Mouse (Mus musculus): ENCODE measurements around the gene Katnal1. TPM values are rescaled to one million over a fixed set of nuclear protein-coding genes. Genes with fewer than 3 reads are reported as not detected.

The Katnal1 gene
- total RNA-seq, 2 experiments from 2014 or later = 55.4 to 56.9 TPM

DNA sequence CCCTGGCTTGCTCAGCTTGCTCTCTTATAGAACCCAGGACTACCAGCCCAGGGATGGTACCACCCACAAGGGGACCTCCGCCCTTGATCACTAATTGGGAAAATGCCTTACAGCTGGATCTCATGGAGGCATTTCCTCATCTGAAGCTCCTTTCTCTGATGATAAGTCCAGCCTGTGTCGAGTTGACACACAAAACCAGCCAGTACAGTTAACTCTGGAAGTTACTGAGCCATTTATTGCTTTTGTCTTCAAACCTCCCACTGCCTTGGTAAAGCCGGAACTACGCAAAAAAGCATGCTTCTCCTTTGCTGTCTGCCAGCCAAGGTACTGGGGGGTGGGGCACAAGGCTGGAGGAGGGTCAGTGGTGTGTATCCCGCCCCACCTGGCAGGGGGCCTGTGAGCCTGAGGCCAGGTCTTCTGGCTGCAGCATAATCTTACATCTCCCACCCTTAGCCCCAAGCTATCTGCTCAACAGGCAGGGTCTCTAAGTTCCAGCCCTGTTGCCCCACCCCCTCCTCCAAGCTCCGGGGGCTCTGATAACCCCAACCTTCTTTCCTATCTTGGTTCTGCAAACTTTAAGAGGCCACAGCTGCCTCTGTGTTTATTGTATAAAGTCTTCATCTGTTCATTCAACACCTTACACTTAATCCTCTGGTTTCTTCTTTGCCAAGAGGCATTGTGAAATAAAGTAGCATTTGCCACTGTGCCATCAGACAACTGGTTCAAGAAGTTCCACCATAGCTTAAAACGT lies 6.1 kb upstream of the Katnal1 start:
- no peak for DNase-seq (ENCODE audit: low spot score in 2 of 2)
- intact Hi-C loops (cut with DNase I) = no loop called here

DNA sequence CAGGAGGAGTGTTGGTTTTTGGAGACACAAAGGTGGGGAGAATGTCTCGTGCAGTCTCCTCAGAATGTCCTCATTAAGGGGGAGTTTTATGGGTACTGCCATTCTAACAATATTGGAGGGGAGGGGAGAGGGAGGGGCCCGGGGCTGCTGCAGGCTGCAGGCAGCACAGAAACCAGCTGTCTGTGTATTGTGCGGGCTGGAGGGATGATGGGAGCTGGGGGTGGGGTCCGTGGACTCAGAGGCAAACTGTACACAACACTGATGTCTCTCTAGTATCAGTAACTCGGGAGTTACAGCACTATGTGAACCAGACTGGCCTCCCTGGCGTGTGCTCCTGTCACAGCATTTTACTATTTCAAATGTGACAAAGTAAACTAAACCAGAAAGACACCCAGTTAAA lies 5.3 kb upstream of the Katnal1 start:
- intact Hi-C loops (cut with DNase I) = no loop called here
- no peak for DNase-seq (ENCODE audit: low spot score in 2 of 2)

DNA sequence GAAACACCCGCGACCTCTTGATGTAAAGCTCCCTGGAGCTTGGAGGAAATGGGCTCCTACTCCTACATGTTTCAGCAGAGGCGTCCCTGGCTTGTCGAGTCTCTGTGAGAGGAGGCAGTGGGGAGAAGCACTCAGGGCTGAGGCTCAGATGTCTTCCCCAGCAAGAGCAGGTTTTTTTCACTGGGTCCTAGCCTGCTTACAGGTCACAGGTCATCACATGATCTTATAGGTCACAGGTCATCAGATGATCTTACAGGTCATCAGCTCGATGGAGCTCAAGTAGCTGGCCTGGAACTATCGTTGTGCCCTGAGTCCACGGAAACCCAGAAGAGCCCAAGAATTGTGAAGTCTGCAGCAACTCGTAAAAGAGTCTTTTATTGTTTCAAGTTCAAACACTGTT lies 4.6 kb upstream of the Katnal1 start:
- intact Hi-C loops (cut with DNase I) = no loop called here
- no peak for DNase-seq (ENCODE audit: low spot score in 2 of 2)

DNA sequence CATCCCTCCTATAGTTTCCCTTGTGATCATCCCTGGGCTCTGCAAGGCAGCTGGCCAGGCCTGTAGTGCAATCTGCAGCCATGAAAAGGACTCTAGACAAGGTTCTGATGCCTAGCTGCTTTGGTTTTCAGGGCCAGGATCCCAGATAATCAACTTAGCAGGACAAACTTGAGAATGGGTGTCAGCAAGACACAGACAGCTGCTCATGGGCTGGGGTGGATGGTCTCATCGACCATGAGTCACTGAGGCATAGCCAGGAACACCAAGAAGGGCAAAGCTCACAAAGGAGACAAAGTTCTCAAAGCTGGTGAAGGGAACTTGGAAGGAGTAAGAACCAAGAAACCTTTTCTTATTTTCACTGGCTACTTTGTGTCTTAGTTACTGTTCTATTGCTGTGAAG lies 2.2 kb upstream of the Katnal1 start:
- intact Hi-C loops (cut with DNase I) = no loop called here
- DNase-seq (ENCODE audit: low spot score in 2 of 2) = no peak

DNA sequence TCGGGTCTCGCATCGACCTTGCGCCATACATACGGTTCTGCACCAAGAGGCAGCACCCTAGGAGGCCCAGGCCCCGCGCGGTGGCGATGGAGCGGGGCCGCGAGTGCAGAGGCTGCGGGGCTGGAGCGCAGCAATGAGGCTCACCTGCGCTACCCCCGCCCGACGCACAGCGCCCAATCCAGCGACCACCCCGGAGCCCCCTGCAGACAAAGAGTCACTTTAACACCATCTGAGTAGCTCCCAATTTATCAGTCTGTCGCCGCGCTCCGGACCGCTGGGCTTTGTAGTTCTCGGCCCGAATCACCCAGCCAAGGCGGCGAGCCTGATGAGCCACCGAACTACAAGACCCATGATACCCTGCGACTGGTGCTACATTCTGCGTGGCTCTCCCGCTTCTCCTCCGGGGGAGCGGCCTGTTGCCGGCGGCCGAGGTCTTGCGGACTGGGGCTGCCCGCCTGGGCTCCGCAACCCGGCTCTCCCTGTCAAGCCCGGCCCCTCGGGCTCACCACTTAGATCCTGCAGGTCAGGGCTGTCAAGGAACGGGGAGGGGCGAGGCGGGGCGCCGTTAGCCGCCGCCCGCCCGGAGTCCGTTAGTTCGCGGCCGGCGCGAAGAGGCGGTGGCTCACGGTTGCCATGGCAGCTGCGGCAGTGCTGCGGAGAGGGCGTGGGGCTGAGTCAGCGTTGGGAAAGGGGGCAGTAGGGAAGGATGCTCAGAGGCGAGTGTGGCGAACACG lies 571 bp downstream of the Katnal1 start:
- intact Hi-C loops (cut with DNase I) = no loop called here
- peak; percentile 94 to 97 for DNase-seq (ENCODE audit: low spot score in 2 of 2)

DNA sequence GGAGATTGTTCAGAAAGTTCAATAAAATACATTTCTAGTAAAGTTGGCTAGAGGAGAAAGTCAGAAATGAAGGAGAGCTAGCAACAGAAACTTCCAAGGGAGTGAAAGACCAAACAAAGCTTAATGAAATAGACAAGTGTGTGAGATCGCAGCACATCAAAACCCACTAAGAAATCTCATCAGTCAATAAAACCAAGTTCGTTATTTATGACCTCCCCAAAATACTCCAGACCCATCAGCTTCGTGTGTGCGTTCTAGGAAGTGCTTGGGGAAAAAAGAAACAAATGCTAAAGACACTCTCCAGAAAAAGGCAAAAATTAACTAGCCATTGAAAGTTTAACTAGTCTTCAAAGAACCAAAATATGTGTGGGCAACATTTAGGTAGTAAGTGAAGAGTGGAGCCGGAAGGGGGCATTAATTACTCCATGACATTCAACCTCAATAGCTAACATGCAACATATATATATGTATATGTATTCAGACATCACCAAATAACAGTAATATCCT lies 1.4 kb downstream of the Katnal1 start:
- intact Hi-C loops (cut with DNase I) = no loop called here
- DNase-seq (ENCODE audit: low spot score in 2 of 2) = no peak

DNA sequence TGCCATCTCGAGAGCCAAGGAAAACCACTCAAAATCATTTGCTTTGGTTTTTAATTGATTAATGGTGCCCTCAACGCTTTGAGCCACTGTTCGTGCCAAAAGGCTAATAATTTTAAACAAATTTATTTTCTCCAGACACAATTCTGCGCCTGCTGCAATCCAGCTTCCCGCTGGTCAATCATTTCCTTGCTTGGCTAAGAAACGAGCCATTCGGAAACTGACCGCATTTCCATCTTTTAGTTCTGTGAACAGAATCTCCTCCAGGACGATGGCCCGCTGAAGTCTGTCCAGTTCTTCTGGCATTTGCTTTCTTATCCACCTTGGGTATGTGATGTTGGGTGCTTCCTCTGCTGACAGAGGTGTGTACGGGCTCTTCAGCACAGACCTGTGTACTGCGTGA lies 4.5 kb downstream of the Katnal1 start:
- DNase-seq (ENCODE audit: low spot score in 2 of 2) = no peak
- intact Hi-C loops (cut with DNase I) = no loop called here

DNA sequence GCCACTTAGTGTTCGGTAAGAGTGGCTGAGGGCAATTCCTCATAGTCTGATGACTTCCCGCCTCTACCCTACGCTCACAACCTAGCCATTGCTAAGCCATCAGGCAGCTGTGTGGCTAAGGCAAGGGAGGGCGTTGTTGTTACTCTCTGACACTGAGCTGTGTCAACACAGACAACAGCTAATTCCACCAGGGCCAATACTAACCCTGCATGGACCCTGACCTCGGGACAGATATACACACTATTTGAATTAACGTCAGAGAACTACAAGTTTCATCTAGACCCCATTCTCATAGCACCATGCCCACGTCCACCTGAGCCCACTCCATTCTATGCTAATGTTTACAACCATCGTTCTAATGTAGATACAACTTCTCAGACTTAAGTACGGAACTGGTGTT lies 5.1 kb downstream of the Katnal1 start:
- no peak for DNase-seq (ENCODE audit: low spot score in 2 of 2)
- intact Hi-C loops (cut with DNase I) = no loop called here

DNA sequence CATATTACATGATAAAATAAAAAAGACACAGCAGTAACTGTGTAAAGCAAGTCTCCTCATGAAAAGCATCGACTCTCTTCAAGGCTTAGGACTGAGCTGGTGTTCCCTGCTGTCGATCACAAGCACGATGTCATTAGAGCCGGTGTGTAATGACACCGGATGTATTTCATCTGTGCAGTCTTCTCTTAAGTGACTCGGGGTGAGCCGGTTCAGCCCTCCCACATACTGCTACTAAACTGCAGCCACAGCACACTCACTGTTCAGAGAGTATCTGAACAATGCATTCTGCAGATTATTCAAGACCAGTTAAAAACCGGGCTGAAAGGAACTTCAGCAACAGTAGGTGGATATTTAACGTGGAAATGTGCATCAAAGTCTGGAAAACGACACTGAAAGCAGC lies 5.7 kb downstream of the Katnal1 start:
- no peak for DNase-seq (ENCODE audit: low spot score in 2 of 2)
- intact Hi-C loops (cut with DNase I) = no loop called here

DNA sequence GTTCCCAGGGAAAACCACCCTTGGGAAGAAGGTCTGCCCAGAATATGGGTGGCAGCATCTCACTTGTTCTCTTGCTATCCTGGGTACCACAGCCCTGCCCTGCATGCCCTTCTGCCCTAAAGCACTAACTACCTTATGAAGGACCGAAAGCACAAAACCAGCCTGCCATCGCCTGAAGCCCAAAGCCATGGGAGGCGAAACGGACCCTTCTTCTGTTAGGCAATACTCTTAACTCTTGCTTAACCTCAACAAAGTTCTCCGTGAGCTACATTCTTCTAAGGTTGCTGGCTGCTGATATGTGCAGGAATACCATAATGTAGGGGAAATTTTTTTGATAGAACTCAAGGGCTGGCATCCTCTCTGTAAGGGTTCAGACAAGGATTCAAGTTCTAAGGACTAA lies 6.3 kb downstream of the Katnal1 start:
- intact Hi-C loops (cut with DNase I) = no loop called here

DNA sequence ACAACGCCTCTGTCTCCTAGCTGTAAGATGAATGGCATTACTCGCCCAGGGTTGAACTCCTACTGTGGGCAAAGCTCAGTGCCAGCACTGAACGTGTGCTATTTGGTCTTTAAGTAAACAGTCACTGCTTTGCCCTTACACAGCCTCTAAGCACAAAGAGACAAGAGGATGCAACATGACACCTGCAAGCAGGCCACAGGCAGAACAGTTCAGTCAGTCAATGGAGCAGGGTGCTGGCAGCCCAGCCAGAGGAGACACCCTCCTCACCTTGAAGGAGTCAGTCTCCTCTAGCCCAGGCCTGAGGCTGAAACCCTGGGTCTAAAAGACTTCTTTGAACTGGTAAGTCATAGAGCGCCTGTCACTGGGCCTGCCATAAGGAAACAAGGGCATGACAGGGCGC lies 11.1 kb downstream of the Katnal1 start:
- intact Hi-C loops (cut with DNase I) = no loop called here
- no peak for DNase-seq (ENCODE audit: low spot score in 2 of 2)

More for the DNA sequence above, 6.3 kb downstream of the Katnal1 start:
- DNase-seq (ENCODE audit: low spot score in 2 of 2) = no peak

DNA sequence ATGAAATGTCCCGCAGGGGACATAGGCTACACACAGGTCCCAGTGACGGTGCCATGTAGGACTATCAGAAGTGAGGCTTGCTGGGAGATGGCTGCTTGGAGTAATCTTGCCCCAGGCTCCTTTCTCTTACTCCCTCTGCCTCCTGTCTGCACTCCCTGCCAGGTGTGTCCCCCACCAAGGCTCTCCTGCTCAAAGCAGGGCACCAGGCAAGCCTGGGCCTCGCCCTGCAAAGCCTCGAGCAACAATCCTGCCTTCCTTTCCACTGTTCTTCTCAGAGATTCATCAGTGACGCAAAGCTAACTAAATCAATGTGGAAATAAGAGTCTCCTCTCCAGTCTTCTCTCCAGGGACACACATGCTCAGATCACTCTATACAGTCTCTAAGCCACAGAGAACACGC lies 12.3 kb downstream of the Katnal1 start:
- intact Hi-C loops (cut with DNase I) = no loop called here

DNA sequence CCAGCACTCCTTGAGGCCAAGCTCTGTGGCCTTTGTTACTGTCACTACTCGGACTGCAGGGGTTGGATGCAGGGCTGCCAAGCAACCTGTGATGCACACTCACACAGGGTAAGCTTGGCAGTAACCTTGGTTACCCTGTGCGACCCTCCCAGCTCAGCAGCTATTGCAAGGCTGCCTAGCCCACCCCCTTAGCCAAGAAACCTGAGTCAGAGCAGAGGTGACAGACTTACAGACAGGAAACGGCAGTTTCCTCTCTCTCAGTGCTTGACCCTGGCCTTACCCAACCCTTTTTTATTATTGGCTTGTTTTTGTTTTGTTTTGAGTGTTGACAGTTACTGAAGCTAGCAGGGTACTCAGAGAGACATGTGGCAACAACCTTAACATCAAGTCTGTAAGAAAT lies 16.9 kb downstream of the Katnal1 start:
- no peak for DNase-seq (ENCODE audit: low spot score in 2 of 2)
- intact Hi-C loops (cut with DNase I) = no loop called here

More for the DNA sequence above, 12.3 kb downstream of the Katnal1 start:
- DNase-seq (ENCODE audit: low spot score in 2 of 2) = no peak

DNA sequence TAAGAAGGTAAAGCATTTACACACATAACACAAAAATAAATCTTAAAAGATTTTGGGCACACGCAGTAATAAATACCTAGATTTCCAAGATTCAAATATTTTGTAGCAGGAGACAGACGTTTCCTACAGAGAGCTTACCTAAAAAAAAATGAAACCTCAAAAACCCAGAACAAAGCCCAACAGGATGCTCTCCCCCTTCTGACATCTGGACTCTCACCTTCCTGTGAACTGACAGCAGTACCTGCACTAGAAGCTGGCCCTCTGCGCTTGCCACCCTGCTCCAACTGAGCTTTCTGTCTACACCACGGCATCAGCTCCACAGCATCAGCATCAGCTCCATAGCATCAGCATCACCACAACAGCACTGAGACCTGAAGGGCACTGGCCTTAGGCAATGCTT lies 19.1 kb downstream of the Katnal1 start:
- DNase-seq (ENCODE audit: low spot score in 2 of 2) = no peak
- intact Hi-C loops (cut with DNase I) = no loop called here

DNA sequence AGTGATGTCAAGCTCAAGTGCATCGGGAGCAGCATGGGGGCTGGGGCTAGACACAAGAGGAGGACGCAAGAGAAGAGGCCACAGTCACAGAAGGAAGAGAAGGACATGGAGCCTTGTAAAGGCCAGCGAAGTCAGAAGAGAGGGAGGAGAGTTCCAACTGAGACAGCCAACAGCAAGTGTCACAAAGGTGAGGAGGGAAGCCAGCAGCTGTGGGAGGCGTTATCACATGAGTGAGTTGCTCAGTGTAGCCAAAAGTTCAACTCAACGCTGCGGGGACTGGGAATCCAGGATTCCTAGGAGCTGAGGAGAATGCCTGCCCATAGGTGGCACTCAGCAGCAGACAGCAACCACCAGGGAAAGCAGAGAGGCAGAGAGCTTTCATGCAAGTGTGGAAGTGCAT lies 19.7 kb downstream of the Katnal1 start:
- no peak for DNase-seq (ENCODE audit: low spot score in 2 of 2)
- intact Hi-C loops (cut with DNase I) = no loop called here

DNA sequence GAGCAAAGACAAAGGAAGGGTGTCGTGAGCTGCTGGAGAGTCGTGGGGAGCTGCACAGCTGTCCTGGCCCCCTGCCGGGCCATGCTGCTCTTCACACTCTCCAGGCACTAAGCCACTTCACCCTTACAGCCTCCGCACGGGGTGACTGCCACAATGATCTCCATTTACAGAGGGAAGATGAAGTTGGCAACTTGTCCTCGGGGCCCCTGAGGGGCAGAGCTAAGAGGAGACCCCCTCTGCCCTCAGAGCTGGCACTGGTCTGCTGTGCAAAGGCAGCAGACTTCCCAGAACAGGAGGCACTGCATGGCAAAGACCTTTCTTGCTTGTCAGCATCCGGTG lies 20.1 kb downstream of the Katnal1 start:
- no peak for DNase-seq (ENCODE audit: low spot score in 2 of 2)
- intact Hi-C loops (cut with DNase I) = no loop called here

DNA sequence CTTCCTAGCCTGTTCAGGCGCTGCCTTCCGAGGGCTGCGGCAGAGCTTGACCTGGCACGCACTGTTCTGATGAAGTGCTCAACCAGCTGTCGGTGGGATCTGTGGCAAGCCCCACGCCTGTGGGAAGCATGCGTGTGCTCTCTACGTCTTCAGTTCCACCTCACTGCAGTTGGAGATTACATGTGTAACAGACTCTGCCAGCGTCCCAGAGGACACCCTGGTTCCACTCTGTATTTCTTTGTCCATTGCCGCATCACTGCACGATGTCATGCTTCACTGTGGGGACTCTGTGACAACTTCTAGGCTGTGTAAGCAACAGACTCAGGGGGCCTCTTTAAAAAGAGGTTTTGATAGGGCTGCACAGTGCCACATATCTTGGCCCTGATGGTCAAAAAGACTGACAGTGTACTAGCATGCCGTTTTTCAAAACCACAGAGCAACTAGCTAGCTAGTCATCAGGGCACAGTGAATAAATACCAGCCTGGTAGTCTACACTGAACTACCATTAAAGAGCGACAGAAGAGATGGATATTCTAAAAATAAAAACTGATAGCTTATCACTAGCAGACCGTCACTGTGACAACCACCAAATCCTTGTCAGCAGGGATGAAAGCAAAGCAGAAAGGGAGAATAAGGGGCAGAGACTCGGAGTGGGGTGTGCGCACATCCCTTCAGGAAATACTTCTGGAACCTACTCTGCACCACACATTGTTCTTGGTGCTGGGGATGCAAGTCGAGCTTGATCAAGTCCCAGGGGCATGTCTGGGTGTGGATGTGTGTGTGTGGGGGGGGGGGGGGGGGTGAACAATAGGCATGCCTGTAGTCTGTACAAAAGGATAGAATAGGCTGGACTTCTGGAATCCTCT lies 20.7 kb downstream of the Katnal1 start:
- intact Hi-C loops (cut with DNase I) = no loop called here
- no peak for DNase-seq (ENCODE audit: low spot score in 2 of 2)

DNA sequence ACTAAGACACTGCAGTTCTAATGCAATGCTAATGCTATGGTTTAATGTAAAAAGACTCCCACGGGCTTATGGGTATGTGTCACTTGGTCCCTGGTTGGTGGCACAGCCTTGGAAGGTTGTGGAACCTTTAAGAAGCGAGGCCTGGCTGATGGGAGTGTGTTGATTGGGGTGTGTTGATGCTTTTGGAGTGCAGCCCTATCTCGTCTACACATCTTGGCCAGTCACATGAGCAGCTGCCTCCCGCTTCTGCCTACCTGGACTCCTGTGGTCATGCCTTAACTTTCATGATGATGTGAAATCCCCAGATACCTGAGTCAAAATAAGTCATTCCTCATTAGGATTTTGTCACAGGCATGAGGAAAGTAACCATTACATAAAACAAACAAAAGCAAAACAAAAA lies 22.8 kb downstream of the Katnal1 start:
- intact Hi-C loops (cut with DNase I) = no loop called here
- DNase-seq (ENCODE audit: low spot score in 2 of 2) = no peak

DNA sequence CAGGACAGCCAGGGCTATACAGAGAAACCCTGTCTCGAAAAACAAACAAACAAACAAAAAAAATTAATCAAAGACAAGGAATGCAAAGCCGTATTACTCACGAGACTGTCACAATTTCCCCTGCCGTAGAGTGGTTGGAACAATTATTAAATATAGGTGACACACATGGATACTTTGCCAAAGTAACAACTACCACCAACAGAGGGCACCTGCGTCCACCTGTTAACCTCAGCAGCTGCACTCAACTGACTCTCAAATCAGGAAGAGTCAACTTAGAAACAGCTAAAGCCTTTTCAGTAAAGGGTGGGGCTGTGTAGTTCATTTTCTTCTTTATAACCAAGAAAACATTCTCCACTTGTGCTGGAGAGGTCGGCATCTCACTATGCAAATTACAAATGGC lies 24.3 kb downstream of the Katnal1 start:
- no peak for DNase-seq (ENCODE audit: low spot score in 2 of 2)
- intact Hi-C loops (cut with DNase I) = no loop called here

DNA sequence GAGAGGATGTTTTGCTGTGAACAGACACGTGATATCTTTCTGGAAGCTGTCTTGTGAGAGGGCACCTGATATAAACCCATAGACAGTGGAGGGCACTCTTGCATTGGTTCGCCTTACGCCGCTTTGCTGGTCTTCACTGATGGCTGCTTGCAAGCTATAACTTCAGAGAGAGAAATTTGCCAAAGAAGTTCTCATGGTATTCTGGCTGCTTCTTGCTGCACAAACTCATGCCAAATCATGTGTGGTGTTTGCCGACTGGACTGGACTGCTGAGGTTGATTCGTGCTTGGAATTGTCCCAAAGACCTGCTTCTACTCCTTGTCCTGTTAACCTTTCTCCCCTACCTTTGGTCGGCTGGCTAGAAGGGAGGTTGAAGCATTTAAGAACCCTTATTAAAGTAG lies 29.8 kb downstream of the Katnal1 start:
- intact Hi-C loops (cut with DNase I) = no loop called here

More for the DNA sequence above, 29.8 kb downstream of the Katnal1 start:
- peak in 1 of 2 experiments; percentile 17 for DNase-seq (ENCODE audit: low spot score in 2 of 2)

Measured in left cerebral cortex, postnatal 14 days (tissue).